Mouse (Mus musculus): ENCODE measurements around the gene Lypd3. TPM values are rescaled to one million over a fixed set of nuclear protein-coding genes. Genes with fewer than 3 reads are reported as not detected.

Lypd3 gene
- total RNA-seq (2012; rRNA removed), result not detected in 2 replicates
- polyA plus RNA-seq (2012; ENCODE audit: insufficient read depth in 1 of 2, insufficient read length in 2 of 2, low read depth in 1 of 2, low replicate concordance in 2 of 2, missing spikeins in 1 of 2), result not detected

DNA sequence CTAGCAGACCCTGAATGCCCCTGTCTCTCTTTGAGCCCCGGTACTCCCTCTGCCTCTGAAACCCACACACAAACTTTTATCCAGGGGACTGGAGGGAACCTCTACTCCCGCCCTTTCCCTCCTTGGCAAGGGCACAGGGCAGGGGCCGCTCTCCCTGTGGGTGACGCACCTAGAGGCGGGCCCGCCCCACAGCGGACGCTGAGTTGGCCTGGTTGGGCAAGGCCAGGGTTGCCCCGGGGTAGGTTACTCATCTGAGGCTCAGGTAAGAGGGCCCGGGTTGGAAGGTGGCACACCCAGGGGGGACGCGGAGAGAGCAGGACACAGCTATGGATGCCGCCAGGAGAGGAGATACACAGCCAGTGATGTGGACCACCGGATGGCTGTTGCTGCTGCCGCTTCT is at the start of gene Lypd3:
Gene Lypd3, plus strand, starts transcription at position 287 of the 400 bp plus-strand sequence.
- no peaks in the 10 kb centered on the region for H3K79me2 ChIP-seq (ENCODE audit: control insufficient read depth, insufficient read depth, low read length, poor library complexity)
- no peak within 1 kb of the TSS for H3K27ac ChIP-seq (ENCODE audit: control insufficient read depth, low read depth, low read length)
- no peak within 1 kb of the TSS for H3K4me3 ChIP-seq (ENCODE audit: control insufficient read depth in 1 of 2, insufficient read depth in 1 of 2, low read depth in 2 of 2, low read length in 2 of 2)
- H3K9ac ChIP-seq (ENCODE audit: control insufficient read depth, low read depth, low read length, poor library complexity, severe bottlenecking), result no peak within 1 kb of the TSS
- no peaks in the 10 kb centered on the region for H3K36me3 ChIP-seq (ENCODE audit: control insufficient read depth in 1 of 2, insufficient read depth in 2 of 2, low read length in 2 of 2)
- H3K27me3 ChIP-seq (ENCODE audit: control insufficient read depth in 1 of 2, insufficient read depth in 2 of 2, low read length in 2 of 2), result no peaks in the 10 kb centered on the region
- DNase-seq (ENCODE audit: low read depth, low spot score), result no peak
- TF ChIP-seq KAT2A (conservative IDR thresholded peaks at IDR 0.05; ENCODE audit: low read depth, low read length), result no peak
- no peak for TF ChIP-seq MYB (IDR thresholded peaks at IDR 0.05; ENCODE audit: low read depth, low read length)
- no peak for TF ChIP-seq E2F4 (IDR thresholded peaks at IDR 0.05; ENCODE audit: borderline replicate concordance, low read depth, low read length)
- no peak for TF ChIP-seq CTCF (IDR thresholded peaks at IDR 0.05 in 2 of 3, conservative IDR thresholded peaks at IDR 0.05 in 1 of 3; ENCODE audit: control insufficient read depth in 1 of 3, insufficient read depth in 1 of 3, low read depth in 2 of 3, low read length in 3 of 3, poor library complexity in 1 of 3, severe bottlenecking in 1 of 3)
- no peak for TF ChIP-seq ZC3H11A (IDR thresholded peaks at IDR 0.05; ENCODE audit: low read depth, low read length)
- TF ChIP-seq POLR2A (IDR thresholded peaks at IDR 0.05; ENCODE audit: control insufficient read depth in 1 of 2, insufficient read depth in 1 of 2, low read depth in 1 of 2, low read length in 2 of 2, poor library complexity in 1 of 2), result no peak
- TF ChIP-seq ZKSCAN1 (IDR thresholded peaks at IDR 0.05; ENCODE audit: low read depth, low read length), result no peak
- TF ChIP-seq ETS1 (IDR thresholded peaks at IDR 0.05; ENCODE audit: low read depth, low read length), result no peak
- no peak for TF ChIP-seq JUND (IDR thresholded peaks at IDR 0.05; ENCODE audit: low read depth, low read length)
- TF ChIP-seq MAFK (IDR thresholded peaks at IDR 0.05; ENCODE audit: borderline replicate concordance, low read depth, low read length), result no peak
- TF ChIP-seq GABPA (IDR thresholded peaks at IDR 0.05; ENCODE audit: low read depth, low read length), result no peak
- no peak for TF ChIP-seq SMC3 (IDR thresholded peaks at IDR 0.05; ENCODE audit: low read depth, low read length)
- TF ChIP-seq POLR2AphosphoS2 (IDR thresholded peaks at IDR 0.05; ENCODE audit: low read length), result no peak
- no peak for TF ChIP-seq CHD2 (IDR thresholded peaks at IDR 0.05; ENCODE audit: low read length)
- TF ChIP-seq MAZ (IDR thresholded peaks at IDR 0.05; ENCODE audit: low read depth, low read length), result no peak
- no peak for TF ChIP-seq RAD21 (IDR thresholded peaks at IDR 0.05; ENCODE audit: low read depth, low read length)
- TF ChIP-seq SIN3A (IDR thresholded peaks at IDR 0.05; ENCODE audit: low read length), result no peak
- TF ChIP-seq USF2 (IDR thresholded peaks at IDR 0.05; ENCODE audit: borderline replicate concordance in 1 of 2, insufficient read depth in 1 of 2, low read depth in 1 of 2, low read length in 2 of 2), result no peak
- no peak for TF ChIP-seq EP300 (IDR thresholded peaks at IDR 0.05; ENCODE audit: low read depth in 1 of 2, low read length in 2 of 2)
- no peaks in the 10 kb centered on the region for H3K4me1 ChIP-seq (ENCODE audit: control insufficient read depth in 1 of 2, insufficient read depth in 2 of 2, low read length in 2 of 2)
- H3K9me3 ChIP-seq (replicated peaks; ENCODE audit: insufficient read depth, low read length), result no peaks in the 10 kb centered on the region

DNA sequence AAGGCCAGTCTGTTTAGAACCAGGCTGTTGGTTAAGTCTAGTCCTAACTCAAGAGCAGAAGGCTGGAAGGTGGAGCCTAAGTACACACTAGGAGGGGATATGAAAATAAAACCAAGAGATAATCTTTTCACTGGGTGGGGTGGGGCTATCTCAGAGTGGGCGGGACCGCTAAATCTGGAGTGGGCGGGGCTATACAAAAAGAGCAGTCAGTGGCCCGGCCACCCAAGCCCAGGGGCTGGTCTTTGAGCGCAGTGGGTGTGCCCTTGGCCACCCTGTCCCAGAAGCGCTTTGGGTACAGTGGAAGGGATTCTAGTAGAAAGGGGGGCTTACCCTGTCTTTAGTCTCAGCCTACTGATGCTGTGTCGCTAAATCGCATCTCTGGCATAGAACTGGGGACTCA is 49.5 kb upstream of the Lypd3 start:
- Histone ChIP-seq H3K27me3 (ENCODE audit: control insufficient read depth in 1 of 2, insufficient read depth in 2 of 2, low read length in 2 of 2) (no peaks in the 10 kb centered on the region), H3K4me1 (ENCODE audit: control insufficient read depth in 1 of 2, insufficient read depth in 2 of 2, low read length in 2 of 2) (peaks cover 0 to 4% of the 10 kb centered on the region in 2 experiments; a peak in 2 of 4 replicates), H3K27ac (ENCODE audit: control insufficient read depth, low read depth, low read length) (no peak overlapping the region), H3K9me3 (replicated peaks; ENCODE audit: insufficient read depth, low read length) (no peaks in the 10 kb centered on the region), H3K36me3 (ENCODE audit: control insufficient read depth in 1 of 2, insufficient read depth in 2 of 2, low read length in 2 of 2) (peaks cover 0 to 1% of the 10 kb centered on the region in 2 experiments; a peak in 1 of 4 replicates), H3K79me2 (ENCODE audit: control insufficient read depth, insufficient read depth, low read length, poor library complexity) (no peaks in the 10 kb centered on the region), H3K9ac (ENCODE audit: control insufficient read depth, low read depth, low read length, poor library complexity, severe bottlenecking) (no peak overlapping the region), H3K4me3 (ENCODE audit: control insufficient read depth in 1 of 2, insufficient read depth in 1 of 2, low read depth in 2 of 2, low read length in 2 of 2) (no peak overlapping the region)
- TF ChIP-seq KAT2A (conservative IDR thresholded peaks at IDR 0.05; ENCODE audit: low read depth, low read length) (no peak), RCOR1 (IDR thresholded peaks at IDR 0.05; ENCODE audit: low read depth, low read length) (no peak), GABPA (IDR thresholded peaks at IDR 0.05; ENCODE audit: low read depth, low read length) (no peak), ZC3H11A (IDR thresholded peaks at IDR 0.05; ENCODE audit: low read depth, low read length) (no peak), NRF1 (IDR thresholded peaks at IDR 0.05; ENCODE audit: insufficient read depth, low read depth, low read length, poor library complexity, severe bottlenecking) (no peak)
- no peak for DNase-seq (ENCODE audit: low read depth, low spot score)

Measured in MEL (cell line).